Mouse (Mus musculus): ENCODE measurements at regions not wholly inside any gene's neighbourhood (a gene's known extent, or its start where the extent isn't known, plus 50 kb on each side); places are given as distances from the start of the nearest gene placed in this dataset.

DNA sequence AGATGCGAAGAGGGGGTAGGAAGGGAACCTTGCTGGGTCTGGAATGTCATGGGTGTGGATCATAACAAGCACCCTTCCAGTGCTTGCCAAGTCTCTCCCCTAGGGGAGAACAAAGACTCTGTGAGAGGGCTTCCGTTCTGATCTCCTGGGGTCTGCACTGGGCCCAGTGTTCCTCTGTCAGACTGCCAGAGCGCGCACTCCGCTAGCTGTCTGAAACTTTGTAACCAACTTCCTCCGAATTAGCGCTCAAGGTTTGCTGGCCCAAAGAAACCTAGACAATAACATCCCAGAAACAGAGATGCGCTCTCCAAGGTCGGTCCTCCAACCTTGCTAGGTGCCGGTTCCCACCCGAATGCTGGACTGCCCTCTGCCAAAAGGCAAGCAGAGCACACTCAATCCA is 66.8 kb downstream of the Sox4 start:
- TF ChIP-seq CTCF (IDR thresholded peaks at IDR 0.05; ENCODE audit: low read depth, low read length) (no peak), POLR2A (IDR thresholded peaks at IDR 0.05; ENCODE audit: extremely low read depth, insufficient read depth, low read length) (no peak)
